Mouse (Mus musculus): Measurements from ENCODE around the gene Hmcn2.

Hmcn2 gene

GRCm38 (mm10) chr2:31490556-31490955 is 176.3 kb downstream of the Hmcn2 start:
- no peak for DNase-seq

GRCm38 (mm10) chr2:31492308-31492707 is 178.1 kb downstream of the Hmcn2 start:
- no peak for DNase-seq

GRCm38 (mm10) chr2:31493243-31493642 is 179.0 kb downstream of the Hmcn2 start:
- no peak for DNase-seq

- peak in 1 of 2 experiments; percentile 42 for DNase-seq
Measured at GRCm38 (mm10) chr2:31494315-31494714, 180.1 kb downstream of the Hmcn2 start.

- DNase-seq = no peak
Measured at GRCm38 (mm10) chr2:31495046-31495476, 180.8 kb downstream of the Hmcn2 start.

- no peak for DNase-seq
Measured at GRCm38 (mm10) chr2:31496141-31496540, 181.9 kb downstream of the Hmcn2 start.

- no peak for DNase-seq
Measured at GRCm38 (mm10) chr2:31497113-31497512, 182.9 kb downstream of the Hmcn2 start.

GRCm38 (mm10) chr2:31497635-31498034 is 183.4 kb downstream of the Hmcn2 start:
- DNase-seq = no peak

- DNase-seq = peak in 1 of 2 experiments; percentile 45
Measured at GRCm38 (mm10) chr2:31499327-31500291, 185.4 kb downstream of the Hmcn2 start.

- no peak for DNase-seq
Measured at GRCm38 (mm10) chr2:31500292-31501204, 186.3 kb downstream of the Hmcn2 start.

- peak; percentile 54 to 64 for DNase-seq
Measured at GRCm38 (mm10) chr2:31501448-31502130, 187.4 kb downstream of the Hmcn2 start.

GRCm38 (mm10) chr2:31502616-31503522 is 188.7 kb downstream of the Hmcn2 start:
- no peak for DNase-seq

GRCm38 (mm10) chr2:31505472-31505871 is 191.3 kb downstream of the Hmcn2 start:
- no peak for DNase-seq

GRCm38 (mm10) chr2:31508851-31509250 is 194.6 kb downstream of the Hmcn2 start:
- no peak for DNase-seq
